ENCODE assay signal across 9 mouse cellular contexts in the genomic region with DNA sequence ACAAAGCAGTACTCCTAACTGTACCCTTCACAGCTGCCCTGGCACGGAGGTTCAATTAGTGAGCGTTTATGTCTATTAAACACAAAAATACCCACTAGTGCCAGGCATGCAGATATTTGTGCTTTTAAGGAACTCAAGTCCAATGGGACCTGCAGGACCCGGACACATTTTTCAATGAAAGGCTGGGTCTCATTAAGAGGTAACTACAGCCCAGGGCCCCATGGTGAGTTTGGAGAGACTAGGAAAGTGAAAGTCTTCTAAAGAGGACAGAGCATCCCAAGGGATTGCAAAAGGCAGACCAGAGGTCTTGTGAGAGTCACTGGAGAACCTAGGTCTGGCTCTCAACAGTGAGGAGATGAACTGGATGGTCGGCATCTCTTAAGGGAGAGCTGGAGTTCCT. TPM values are rescaled to one million over a fixed set of nuclear protein-coding genes. Genes with fewer than 3 reads are reported as not detected.
DNase-seq lines count a peak whose midpoint lies in the region; ATAC-seq and TF ChIP-seq lines count a peak whose summit lies in the region.
"Had no signal": no experiment of that assay in that cellular context is flagged by ENCODE, and none has a peak within 500 bp of the region (broad histone marks: within the 10 kb centered on the region; RNA-seq: fewer than 3 reads in every experiment).

No protein-coding gene starts in this region.

- peak overlapping the region; percentile 96 for H3K4me2 ChIP-seq in kidney, postnatal 0 days (ENCODE audit: low read length)
- H3K4me2 ChIP-seq in embryonic facial prominence, embryonic 14.5 days (ENCODE audit: low read depth, low read length) = peak overlapping the region; percentile 91
- peak overlapping the region; percentile 79 for H3K4me2 ChIP-seq in intestine, embryonic 15.5 days (replicated peaks)
- H3K4me2 ChIP-seq in midbrain, embryonic 16.5 days (ENCODE audit: low read length) = peak overlapping the region; percentile 98

- no peak for DNase-seq in kidney, postnatal 0 days (ENCODE audit: low spot score)
- DNase-seq in kidney, adult 8-10 months = no peak
- DNase-seq in embryonic facial prominence, embryonic 14.5 days (ENCODE audit: low spot score) = no peak
- no peak for DNase-seq in left cerebral cortex, adult 2 months (ENCODE audit: extremely low spot score in 1 of 2, low spot score in 2 of 2)
- DNase-seq in layer of hippocampus, postnatal 25 days (ENCODE audit: extremely low spot score in 1 of 2, low spot score in 1 of 2) = no peak

- TF ChIP-seq CTCF in kidney, postnatal 0 days (IDR thresholded peaks at IDR 0.05; ENCODE audit: low read depth) = no peak
- no peak for TF ChIP-seq CTCF in left cerebral cortex, adult 2 months (IDR thresholded peaks at IDR 0.05)

- H3K4me3 ChIP-seq in kidney, postnatal 0 days (replicated peaks; ENCODE audit: low read depth, low read length) = no peak overlapping the region
- peak overlapping the region; percentile 98 for H3K4me3 ChIP-seq in embryonic facial prominence, embryonic 14.5 days (ENCODE audit: low read depth, low read length)
- no peak overlapping the region; the same call in 1 of the 2 replicates for H3K4me3 ChIP-seq in intestine, embryonic 15.5 days (replicated peaks)
- H3K4me3 ChIP-seq in midbrain, embryonic 16.5 days (ENCODE audit: low read depth, low read length) = no peak overlapping the region
- H3K4me3 ChIP-seq in left cerebral cortex, adult 2 months = no peak overlapping the region; the same call in 1 of the 2 replicates

- peaks cover 25% of the 10 kb centered on the region for H3K36me3 ChIP-seq in kidney, postnatal 0 days (ENCODE audit: insufficient read depth, low read length)
- H3K36me3 ChIP-seq in embryonic facial prominence, embryonic 14.5 days (ENCODE audit: control insufficient read depth, insufficient read depth, low read length) = peaks cover 39% of the 10 kb centered on the region
- peaks cover 18% of the 10 kb centered on the region for H3K36me3 ChIP-seq in intestine, embryonic 15.5 days
- peaks cover 29% of the 10 kb centered on the region for H3K36me3 ChIP-seq in midbrain, embryonic 16.5 days (ENCODE audit: control insufficient read depth, insufficient read depth, low read length)

- no peaks in the 10 kb centered on the region for H3K9me3 ChIP-seq in kidney, postnatal 0 days (replicated peaks; ENCODE audit: low read length)
- no peaks in the 10 kb centered on the region for H3K9me3 ChIP-seq in embryonic facial prominence, embryonic 14.5 days (ENCODE audit: control insufficient read depth, low read length)
- no peaks in the 10 kb centered on the region for H3K9me3 ChIP-seq in intestine, embryonic 15.5 days
- no peaks in the 10 kb centered on the region for H3K9me3 ChIP-seq in midbrain, embryonic 16.5 days (replicated peaks; ENCODE audit: control insufficient read depth, low read length, poor library complexity, severe bottlenecking)

- no peak overlapping the region for H3K27ac ChIP-seq in kidney, postnatal 0 days
- H3K27ac ChIP-seq in embryonic facial prominence, embryonic 14.5 days (replicated peaks; ENCODE audit: low read depth, low read length) = no peak overlapping the region
- no peak overlapping the region for H3K27ac ChIP-seq in intestine, embryonic 15.5 days
- no peak overlapping the region for H3K27ac ChIP-seq in midbrain, embryonic 16.5 days (ENCODE audit: low read length)
- no peak overlapping the region for H3K27ac ChIP-seq in left cerebral cortex, adult 2 months

- no peak for ATAC-seq in kidney, postnatal 0 days (replicated peaks; ENCODE audit: low FRiP score, low read depth)
- no peak for ATAC-seq in embryonic facial prominence, embryonic 14.5 days (ENCODE audit: low read depth)
- ATAC-seq in intestine, embryonic 15.5 days = no peak
- no peak for ATAC-seq in midbrain, embryonic 16.5 days
- ATAC-seq in megakaryocyte progenitor cell, adult 5-6 weeks (replicated peaks; ENCODE audit: poor library complexity) = no peak
- ATAC-seq: Patski had no signal

- H3K4me1 ChIP-seq in kidney, postnatal 0 days (replicated peaks; ENCODE audit: insufficient read depth, low read length) = no peaks in the 10 kb centered on the region
- H3K4me1 ChIP-seq in embryonic facial prominence, embryonic 14.5 days (ENCODE audit: control insufficient read depth, insufficient read depth, low read length) = peaks cover 13% of the 10 kb centered on the region
- peaks cover 13% of the 10 kb centered on the region for H3K4me1 ChIP-seq in intestine, embryonic 15.5 days (replicated peaks)
- H3K4me1 ChIP-seq in midbrain, embryonic 16.5 days (ENCODE audit: control insufficient read depth, insufficient read depth, low read length) = peaks cover 16% of the 10 kb centered on the region

- intact Hi-C loops in left cerebral cortex, adult 2 months (cut with DNase I) = no loop called here

- WGBS in kidney, postnatal 0 days = 81% methylated on average over 4 of the region's 4 CpGs
- WGBS in embryonic facial prominence, embryonic 14.5 days = 77% methylated on average over 4 of the region's 4 CpGs
- WGBS in intestine, embryonic 15.5 days = 84% methylated on average over 4 of the region's 4 CpGs
- WGBS in midbrain, embryonic 16.5 days = 84% methylated on average over 4 of the region's 4 CpGs

- no peaks in the 10 kb centered on the region for H3K27me3 ChIP-seq in kidney, postnatal 0 days (ENCODE audit: insufficient read depth, low read length)
- H3K27me3 ChIP-seq in embryonic facial prominence, embryonic 14.5 days (replicated peaks; ENCODE audit: control insufficient read depth, insufficient read depth, low read length) = no peaks in the 10 kb centered on the region
- no peaks in the 10 kb centered on the region for H3K27me3 ChIP-seq in intestine, embryonic 15.5 days (replicated peaks)
- no peaks in the 10 kb centered on the region for H3K27me3 ChIP-seq in midbrain, embryonic 16.5 days (ENCODE audit: control insufficient read depth, insufficient read depth, low read depth, low read length)
- H3K27me3 ChIP-seq: Patski had no signal

- no peak overlapping the region for H3K9ac ChIP-seq in kidney, postnatal 0 days (ENCODE audit: low read depth, low read length)
- H3K9ac ChIP-seq in embryonic facial prominence, embryonic 14.5 days (ENCODE audit: low read depth, low read length) = 0 out of 2 replicates have a peak overlapping the region, but pooled peaks have one; percentile 93
- H3K9ac ChIP-seq in intestine, embryonic 15.5 days = 0 out of 2 replicates have a peak overlapping the region, but pooled peaks have one; percentile 81
- no peak overlapping the region for H3K9ac ChIP-seq in midbrain, embryonic 16.5 days (ENCODE audit: low read depth, low read length)

RNA-seq across cellular contexts. Expression of a gene that starts 1.8 kb away (rescaled TPM):
- 137 and 141 TPM in 2 replicates for polyA plus RNA-seq in kidney, postnatal 0 days (2015; fragmentation: Nextera tagmentation; extraction: Ambion mirVana)
- 126 and 137 TPM in 2 replicates for polyA plus RNA-seq in embryonic facial prominence, embryonic 14.5 days (2014; fragmentation: Nextera tagmentation; extraction: Ambion mirVana)
- 88.3 and 96.4 TPM in 2 replicates for polyA plus RNA-seq in intestine, embryonic 15.5 days (2015; fragmentation: Nextera tagmentation; extraction: Ambion mirVana)
- polyA plus RNA-seq in midbrain, embryonic 16.5 days (2015; fragmentation: Nextera tagmentation; extraction: Ambion mirVana) = 169 and 175 TPM in 2 replicates
- total RNA-seq in left cerebral cortex, adult 2 months (2021) = 10 to 100 TPM; 60.6 to 66.1 TPM
- 59.1 and 69.8 TPM in 2 replicates for total RNA-seq in megakaryocyte progenitor cell, adult 5-6 weeks (2015)
- total RNA-seq in megakaryocyte progenitor cell, adult 5-6 weeks (2017) = 42.7 and 51.0 TPM in 2 replicates
- total RNA-seq in layer of hippocampus, postnatal 25 days (2021) = 10 to 100 TPM; 69.5 to 72.0 TPM

RNA-seq across cellular contexts. Expression of a gene that starts 18.5 kb away (rescaled TPM):
- polyA plus RNA-seq in kidney, postnatal 0 days (2015; fragmentation: Nextera tagmentation; extraction: Ambion mirVana) = 13.9 and 27.9 TPM in 2 replicates
- 22.8 and 24.7 TPM in 2 replicates for polyA plus RNA-seq in embryonic facial prominence, embryonic 14.5 days (2014; fragmentation: Nextera tagmentation; extraction: Ambion mirVana)
- 15.3 and 25.1 TPM in 2 replicates for polyA plus RNA-seq in intestine, embryonic 15.5 days (2015; fragmentation: Nextera tagmentation; extraction: Ambion mirVana)
- 6.7 and 9.2 TPM in 2 replicates for polyA plus RNA-seq in midbrain, embryonic 16.5 days (2015; fragmentation: Nextera tagmentation; extraction: Ambion mirVana)
- 10 to 100 TPM; 22.2 to 23.2 TPM for total RNA-seq in left cerebral cortex, adult 2 months (2021)
- total RNA-seq in megakaryocyte progenitor cell, adult 5-6 weeks (2015) = 31.0 and 32.8 TPM in 2 replicates
- 6.0 and 7.0 TPM in 2 replicates for total RNA-seq in megakaryocyte progenitor cell, adult 5-6 weeks (2017)
- 10 to 100 TPM; 15.5 to 16.5 TPM for total RNA-seq in layer of hippocampus, postnatal 25 days (2021)

RNA-seq across cellular contexts. Expression of a gene that starts 22.6 kb away (rescaled TPM):
- 5.2 and 7.0 TPM in 2 replicates for polyA plus RNA-seq in kidney, postnatal 0 days (2015; fragmentation: Nextera tagmentation; extraction: Ambion mirVana)
- 3.9 and 4.4 TPM in 2 replicates for polyA plus RNA-seq in embryonic facial prominence, embryonic 14.5 days (2014; fragmentation: Nextera tagmentation; extraction: Ambion mirVana)
- 16.0 and 18.0 TPM in 2 replicates for polyA plus RNA-seq in intestine, embryonic 15.5 days (2015; fragmentation: Nextera tagmentation; extraction: Ambion mirVana)
- 1.3 and 1.7 TPM in 2 replicates for polyA plus RNA-seq in midbrain, embryonic 16.5 days (2015; fragmentation: Nextera tagmentation; extraction: Ambion mirVana)
- under 1 TPM; 0.54 to 0.63 TPM for total RNA-seq in left cerebral cortex, adult 2 months (2021)
- 11.8 and 14.6 TPM in 2 replicates for total RNA-seq in megakaryocyte progenitor cell, adult 5-6 weeks (2015)
- 24.3 and 30.6 TPM in 2 replicates for total RNA-seq in megakaryocyte progenitor cell, adult 5-6 weeks (2017)
- under 1 TPM in 1 of 2 experiments, not detected in 1; 0.57 TPM for total RNA-seq in layer of hippocampus, postnatal 25 days (2021)

RNA-seq across cellular contexts. Expression of a gene that starts 36.9 kb away (rescaled TPM):
- polyA plus RNA-seq in kidney, postnatal 0 days (2015; fragmentation: Nextera tagmentation; extraction: Ambion mirVana) = 5.4 and 5.7 TPM in 2 replicates
- 2.0 and 2.3 TPM in 2 replicates for polyA plus RNA-seq in embryonic facial prominence, embryonic 14.5 days (2014; fragmentation: Nextera tagmentation; extraction: Ambion mirVana)
- 11.5 TPM in 2 replicates for polyA plus RNA-seq in intestine, embryonic 15.5 days (2015; fragmentation: Nextera tagmentation; extraction: Ambion mirVana)
- 27.2 and 36.2 TPM in 2 replicates for polyA plus RNA-seq in midbrain, embryonic 16.5 days (2015; fragmentation: Nextera tagmentation; extraction: Ambion mirVana)
- total RNA-seq in left cerebral cortex, adult 2 months (2021) = 10 to 100 TPM; 69.3 to 77.9 TPM
- total RNA-seq in megakaryocyte progenitor cell, adult 5-6 weeks (2015) = 5.2 and 7.3 TPM in 2 replicates
- 11.1 and 13.5 TPM in 2 replicates for total RNA-seq in megakaryocyte progenitor cell, adult 5-6 weeks (2017)
- total RNA-seq in layer of hippocampus, postnatal 25 days (2021) = 10 to 100 TPM; 53.2 to 66.7 TPM

Comparison
In these comparisons a context has a peak if more than half of its experiments do, and no peak if none do; other contexts are left out.
1. H3K9ac ChIP-seq: peak in embryonic facial prominence, embryonic 14.5 days (single experiment) and intestine, embryonic 15.5 days (single experiment); none in kidney, postnatal 0 days (single experiment) and midbrain, embryonic 16.5 days (single experiment).
2. Peak in every context shown above with its lines, with median percentiles within 50 percentile points of each other: H3K4me2 ChIP-seq.